Mouse (Mus musculus) adrenal gland, postnatal 4 days (tissue): ENCODE results near the gene Lyzl4. TPM values are rescaled to one million over a fixed set of nuclear protein-coding genes. Genes with fewer than 3 reads are reported as not detected.
A peak's percentile ranks its signal among the peaks of the same experiment; 100 is the strongest.

Experiments used
- DNase-seq, 2 experiments: peaks; one replicate each; pipeline ENCODE4 v3.0.0; 2021 to 2022; ENCODE audit warnings: low spot score in 2 of 2, mixed read lengths in 2 of 2
- total RNA-seq, 2 experiments: library from RNA; stranded (reverse); gene quantifications; 2 replicates each; pipeline ENCODE4 v1.2.3; 2021

The Lyzl4 gene
- total RNA-seq, 2 experiments from 2014 or later = 0.31 TPM; not detected in 1

DNA sequence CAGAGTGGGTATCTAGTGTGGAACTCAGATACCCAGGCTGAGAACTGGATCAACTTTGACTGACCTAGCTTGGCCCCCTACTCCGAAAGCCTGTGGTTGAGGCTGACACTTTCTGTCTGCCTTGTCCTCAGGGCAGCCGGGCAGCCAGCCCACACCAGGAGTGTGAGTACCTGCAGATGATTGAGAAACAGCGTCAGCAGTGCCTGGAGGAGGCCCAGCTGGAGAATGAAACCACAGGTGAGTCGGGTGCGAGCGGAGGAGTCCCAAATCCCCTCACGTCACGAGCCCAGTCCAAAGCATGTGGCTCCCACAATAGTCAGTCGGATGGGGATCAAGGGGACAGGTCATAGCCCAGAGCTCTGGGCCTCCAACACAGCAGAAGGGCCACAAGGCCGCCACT is 11.8 kb upstream of the Lyzl4 start:
- no peak for DNase-seq

DNA sequence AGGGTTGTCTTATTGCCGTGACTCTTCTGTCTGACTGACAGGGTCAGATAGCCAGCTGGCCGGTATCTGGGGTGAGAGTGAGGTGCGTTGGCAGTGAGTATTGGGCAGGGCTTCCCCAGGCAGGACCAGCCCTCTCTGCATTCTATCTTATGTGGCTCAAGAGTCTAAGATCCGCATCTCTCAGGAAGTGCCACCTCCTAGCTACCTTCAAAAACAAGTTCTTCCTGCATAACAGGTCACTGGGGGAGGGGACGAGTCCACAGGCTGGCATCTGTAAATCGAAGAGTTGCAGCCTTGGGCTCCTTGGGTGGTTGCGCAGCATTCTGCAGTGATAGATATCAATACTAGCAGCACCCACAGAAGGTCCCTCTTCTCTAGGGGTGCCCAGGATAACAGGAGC is 5.1 kb upstream of the Lyzl4 start:
- DNase-seq = no peak

DNA sequence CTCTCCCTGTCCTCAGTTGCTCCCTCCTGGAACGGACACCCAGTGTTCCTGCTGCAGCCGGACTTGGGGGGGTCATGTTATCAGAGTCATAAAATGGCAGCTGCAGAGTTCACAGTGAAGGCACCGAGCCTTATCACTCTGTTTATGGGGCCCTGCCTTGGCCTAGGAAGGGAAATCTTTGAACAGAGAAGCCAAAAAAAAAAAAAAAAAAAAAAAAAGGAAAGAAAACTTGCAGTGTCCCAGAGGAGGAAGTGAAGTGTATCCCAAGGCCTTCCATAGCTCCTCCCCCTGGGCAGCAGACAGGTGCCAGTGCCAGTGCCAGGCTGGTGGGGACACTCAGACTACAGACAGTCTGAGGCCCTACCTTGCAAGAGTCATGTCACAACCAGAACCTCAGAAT is 3.0 kb upstream of the Lyzl4 start:
- DNase-seq = no peak

DNA sequence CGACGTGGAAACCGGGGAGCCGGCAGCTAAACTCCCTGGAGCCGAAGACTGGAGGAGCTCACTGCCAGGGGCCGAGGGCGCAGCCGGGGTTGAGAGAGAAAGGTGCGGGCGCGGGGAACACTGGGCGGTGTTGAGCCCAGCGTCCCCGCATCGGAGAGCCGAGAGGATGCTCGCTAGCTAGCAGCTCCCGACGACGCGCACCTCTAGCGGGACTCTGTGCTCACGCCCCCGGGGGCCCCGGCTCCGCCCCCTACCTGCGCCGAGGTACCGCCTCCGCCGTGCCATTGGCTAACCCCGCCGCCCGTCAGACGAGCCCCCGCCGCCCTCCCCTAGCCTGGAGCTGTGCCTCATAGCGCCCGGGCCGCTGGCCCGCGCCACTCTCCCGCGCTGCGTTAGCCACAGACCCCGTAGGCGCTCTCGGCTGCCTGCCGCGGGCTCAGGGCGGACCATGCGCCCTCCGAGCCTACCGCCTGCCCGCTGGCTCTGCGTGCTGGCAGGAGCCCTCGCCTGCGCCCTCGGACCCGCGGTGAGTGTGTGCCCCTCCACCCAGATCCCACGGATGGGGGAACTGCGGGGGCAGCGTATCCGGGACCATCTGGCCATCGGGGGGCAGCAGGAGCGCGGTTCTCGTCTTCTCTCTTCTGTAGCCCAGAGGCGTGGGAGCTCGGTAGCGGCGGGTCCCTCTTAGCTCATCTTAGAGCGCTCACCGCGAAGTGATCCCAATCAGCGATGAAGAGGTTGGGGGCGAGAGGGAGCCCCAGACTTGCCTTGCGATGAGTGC is 695 bp upstream of the Lyzl4 start, which contains the start of gene Vipr1:
Vipr1 (plus strand) TSS at position 316 of the 781 bp plus-strand sequence.
- no peak for DNase-seq

DNA sequence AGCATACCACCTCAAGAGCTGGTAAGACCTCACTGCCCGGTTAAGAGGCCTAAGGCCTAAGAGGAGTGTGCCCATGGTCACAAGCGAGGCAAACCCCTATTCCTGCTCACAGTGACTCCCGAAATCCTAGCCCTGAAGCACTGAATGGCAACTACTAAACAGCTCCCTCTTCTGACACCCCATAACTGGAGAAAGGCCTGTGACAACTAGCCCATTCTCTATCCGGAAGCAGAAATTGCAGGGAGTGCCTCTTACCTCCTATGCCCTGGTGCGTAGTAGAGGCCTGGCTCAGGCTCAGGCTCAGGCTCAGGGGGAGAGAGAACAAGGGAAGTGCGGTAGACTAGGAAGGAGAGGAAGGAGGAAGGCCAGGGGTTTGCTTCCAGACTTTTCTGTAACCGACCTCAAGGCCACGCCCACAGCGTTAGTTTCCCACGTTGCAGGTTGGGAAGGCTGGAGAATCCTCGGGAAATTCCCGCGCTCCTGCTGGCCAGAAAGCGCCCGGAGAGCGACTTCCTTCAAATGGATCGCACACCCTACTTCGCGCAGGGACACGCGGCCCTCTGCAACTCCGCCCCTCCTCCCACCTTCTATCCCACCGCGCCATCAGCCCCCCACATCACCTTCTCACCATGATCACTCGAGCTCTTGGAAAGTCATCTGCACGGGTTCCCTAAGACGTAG is 521 bp downstream of the Lyzl4 start:
- DNase-seq = no peak

DNA sequence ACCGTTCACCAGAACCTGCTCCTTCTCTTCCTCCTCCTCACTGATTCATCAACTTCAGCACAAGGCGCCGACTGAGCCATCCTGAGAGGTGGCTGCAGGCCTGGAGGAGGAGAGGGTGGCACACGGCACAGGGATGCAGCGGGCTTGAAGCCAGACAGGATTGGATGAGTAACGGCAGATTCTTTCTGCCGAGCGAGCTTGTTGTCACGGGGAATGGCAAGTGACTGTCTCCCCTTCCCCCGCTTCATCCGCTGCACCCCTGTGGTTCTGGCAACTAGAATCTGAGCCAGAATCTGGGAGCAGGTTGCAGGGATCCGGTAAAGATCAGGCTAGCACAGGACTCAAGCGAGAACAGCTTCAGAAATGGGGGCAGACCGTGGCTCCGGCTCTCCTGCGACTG is 2.1 kb downstream of the Lyzl4 start:
- no peak for DNase-seq

DNA sequence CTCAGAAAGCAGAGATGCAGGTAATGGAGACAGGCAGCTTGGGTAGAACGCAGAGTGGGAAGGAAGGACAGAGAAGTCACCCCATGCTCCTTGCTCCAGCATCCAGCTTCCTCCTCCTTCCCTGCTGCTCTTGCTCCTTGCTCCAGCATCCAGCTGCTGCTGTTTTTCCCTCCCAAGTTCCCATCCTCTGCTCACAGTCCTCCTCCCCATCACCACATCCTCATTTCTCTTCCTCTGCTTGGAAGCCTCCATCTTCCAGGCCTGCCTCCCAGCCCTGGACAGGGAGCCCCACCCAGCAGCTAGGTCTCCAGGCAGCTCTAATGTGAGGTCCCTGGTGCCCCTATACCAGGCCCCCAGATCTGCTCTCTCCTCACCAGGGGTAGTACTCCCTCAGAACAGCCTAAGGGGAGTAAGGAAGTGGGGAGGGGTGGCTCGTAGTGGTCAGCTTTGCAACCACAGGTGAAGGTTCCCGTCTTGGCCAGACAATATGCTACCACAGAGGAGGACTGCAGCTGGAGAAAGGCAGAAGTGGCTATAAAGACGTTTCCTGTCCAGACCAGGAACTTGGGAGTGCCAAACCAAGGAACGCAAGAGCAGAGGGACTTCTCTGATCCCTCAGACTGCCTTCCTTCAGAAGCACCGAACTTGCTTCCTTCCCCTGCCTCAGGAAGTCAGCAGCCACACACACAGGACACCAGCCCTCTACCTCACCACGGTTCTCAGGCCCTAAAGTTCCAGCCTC is 5.9 kb downstream of the Lyzl4 start:
- no peak for DNase-seq

DNA sequence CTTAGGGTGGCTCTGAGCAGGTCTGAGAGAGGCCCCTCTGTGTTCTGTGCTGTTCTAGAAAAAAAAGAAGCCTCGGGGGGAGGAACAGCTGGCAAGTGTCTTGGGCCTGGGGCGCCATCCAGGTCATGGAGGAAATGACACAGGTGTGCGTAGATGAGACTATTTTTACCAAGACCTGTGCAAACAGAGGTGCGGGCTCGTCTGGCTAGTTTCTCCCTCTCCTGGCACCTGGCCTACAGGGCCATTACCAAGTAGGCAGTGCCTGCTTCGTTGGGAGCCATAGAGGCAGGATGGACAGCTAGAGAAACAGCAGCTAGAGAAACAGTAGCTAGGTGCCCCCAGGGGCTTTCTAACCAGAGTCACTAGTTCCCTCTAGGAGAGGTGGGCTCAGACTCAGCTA is 8.6 kb downstream of the Lyzl4 start:
- DNase-seq = no peak

DNA sequence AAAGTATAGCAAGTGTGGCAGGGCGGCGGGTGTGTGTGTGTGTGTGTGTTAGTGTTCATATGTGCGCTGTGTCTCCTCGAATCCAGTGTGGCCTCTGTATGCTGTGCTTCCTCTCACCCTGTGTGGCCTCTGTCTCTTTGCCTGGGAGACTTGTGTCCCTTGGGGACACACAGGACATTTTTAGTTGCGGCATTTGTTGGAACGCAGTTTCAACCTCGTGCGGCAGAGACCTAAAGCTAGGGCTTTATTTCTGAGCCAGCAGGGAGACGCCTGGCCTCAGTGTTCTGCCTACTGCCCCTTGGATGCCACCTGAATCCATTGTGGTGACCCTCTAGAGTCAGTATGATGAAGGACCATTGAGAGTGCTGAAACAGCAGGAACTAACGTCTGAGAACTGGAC is 9.0 kb downstream of the Lyzl4 start:
- no peak for DNase-seq

DNA sequence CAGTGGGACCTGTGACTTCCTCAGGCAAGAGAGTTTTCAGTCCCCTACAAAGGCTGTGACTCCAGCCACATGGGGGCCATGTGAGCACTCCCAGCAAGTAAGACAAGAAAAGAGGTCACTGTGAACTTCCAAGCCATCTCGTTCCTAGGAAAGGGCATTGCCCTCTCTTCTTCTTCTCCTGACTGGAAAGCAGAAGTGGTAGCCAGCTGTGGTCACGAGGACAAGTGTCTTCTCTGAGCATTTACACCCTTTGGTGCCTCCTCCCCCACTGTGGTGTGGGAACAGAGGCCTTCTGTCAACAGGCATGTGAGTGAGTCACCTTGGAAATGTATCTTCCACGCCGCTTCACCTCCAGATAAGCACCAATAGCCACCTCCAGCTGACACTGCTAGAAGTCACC is 9.9 kb downstream of the Lyzl4 start:
- DNase-seq = no peak

DNA sequence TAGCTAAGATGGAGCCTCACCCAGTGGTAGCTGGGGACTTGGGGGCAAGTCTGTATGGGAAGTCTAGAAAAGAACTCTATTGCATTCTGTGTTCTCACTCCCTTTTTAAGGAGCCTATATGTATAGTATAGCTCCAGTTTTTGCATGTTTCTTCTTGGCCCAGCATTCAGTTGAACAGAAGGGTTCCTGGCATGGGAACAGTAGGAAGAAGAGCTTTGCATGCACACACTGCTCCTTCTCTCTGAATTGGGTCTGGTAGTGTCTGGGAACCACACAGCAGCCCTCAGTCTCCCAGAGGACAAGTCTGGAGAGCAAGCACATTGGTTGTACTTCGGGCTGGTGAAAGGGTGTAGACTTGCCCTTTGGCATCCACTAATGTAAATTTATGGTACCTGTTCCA is 11.3 kb downstream of the Lyzl4 start:
- no peak for DNase-seq

DNA sequence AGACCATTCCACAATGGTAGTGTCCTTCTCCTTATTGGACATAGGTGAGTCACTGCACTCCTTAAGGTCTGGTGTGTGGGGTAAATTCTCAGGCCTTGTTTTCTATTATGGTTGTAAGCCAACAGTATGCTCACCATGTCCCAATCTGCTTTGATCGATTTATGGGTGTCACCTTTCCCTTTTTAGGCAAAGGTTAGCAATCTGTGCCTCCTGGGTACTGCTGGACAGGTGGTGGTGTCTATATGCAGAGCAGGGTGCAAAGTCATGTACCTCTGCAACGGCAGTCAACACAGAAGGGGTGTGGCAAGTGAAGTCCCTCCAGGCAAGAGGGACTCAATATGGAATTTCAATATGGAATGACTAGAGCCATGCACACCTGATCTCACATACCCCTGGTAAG is 17.0 kb downstream of the Lyzl4 start:
- DNase-seq = no peak

DNA sequence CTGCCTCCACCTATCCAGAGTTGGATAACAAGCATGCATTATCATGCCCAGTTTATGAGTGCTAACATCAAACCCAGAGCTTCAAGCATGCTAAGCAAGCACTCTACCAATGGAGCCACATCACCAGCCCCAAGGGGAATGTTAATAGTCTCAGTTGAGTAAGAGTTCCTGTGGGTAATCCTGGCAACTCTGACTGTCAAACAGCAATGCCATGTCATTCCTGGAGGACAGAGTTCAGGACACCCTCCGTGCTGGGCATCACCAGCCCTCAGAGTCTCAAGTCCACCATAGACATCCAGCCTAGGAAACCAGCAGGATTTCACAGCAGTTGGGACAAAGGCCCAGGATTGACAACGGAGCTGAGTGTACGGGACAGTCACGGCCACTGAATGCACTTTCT is 18.7 kb downstream of the Lyzl4 start:
- no peak for DNase-seq

DNA sequence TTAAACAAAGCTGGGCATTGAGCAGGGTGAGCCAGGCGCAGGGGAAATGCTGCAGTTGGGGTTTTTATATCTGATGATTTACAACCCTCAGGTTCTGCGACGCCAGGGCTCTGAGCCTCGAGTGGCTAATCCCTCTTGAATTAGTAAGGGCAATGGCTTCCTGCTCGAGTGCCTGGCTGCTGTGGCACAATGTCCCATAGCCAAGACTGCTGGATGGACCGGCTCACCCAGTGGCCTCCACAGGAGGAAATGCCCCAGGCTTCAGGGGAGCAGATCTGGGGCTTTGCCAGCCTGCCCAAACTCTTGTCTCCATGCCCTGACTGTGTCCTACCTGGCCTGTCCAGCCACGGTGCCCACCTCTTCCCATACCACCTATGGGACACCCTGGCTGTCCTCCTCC is 22.5 kb downstream of the Lyzl4 start:
- no peak for DNase-seq

DNA sequence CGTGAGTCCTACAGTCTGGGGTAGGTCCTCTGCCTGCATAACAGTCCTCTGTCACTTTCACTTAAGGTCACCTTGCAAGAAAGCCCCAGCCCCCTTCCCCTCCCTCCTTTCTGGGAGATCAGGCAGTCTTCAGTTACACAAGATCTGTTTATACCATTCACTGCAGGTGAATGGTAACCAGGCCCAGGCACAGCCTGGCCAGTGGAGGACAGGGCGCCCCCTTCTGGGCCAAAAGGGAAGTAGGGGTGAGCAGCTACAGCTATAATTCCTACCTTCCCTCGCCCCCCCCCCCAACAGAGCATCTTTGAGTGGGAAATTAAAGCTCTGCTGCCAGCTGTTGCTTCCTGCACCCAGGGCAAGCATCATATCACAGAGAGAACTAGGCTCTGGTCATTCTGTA is 25.4 kb downstream of the Lyzl4 start:
- no peak for DNase-seq

DNA sequence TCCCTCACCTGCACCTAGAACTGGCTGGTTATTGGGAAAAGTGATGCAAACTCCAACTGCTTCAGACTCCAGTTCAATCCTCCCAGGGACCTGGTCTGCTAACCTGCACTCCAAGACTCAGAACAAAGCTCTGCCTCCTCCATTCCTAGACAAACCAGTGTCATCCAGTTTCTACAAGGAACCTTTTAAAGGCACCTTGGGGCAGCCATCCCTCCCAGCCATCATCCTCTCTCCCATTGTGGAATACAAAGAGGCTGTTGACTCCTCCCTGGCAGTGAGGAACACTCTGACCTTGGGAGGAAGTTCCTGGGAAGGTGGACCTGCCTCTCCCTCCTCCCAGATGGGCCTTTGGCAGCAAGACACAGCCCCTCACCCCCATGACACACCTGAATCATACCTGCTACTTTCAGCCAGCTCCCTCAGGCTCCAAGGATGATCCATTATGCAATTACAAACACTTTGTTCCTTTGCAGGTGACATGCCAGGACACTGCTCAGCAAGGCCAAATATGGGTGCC is 27.6 kb downstream of the Lyzl4 start:
- DNase-seq = no peak

DNA sequence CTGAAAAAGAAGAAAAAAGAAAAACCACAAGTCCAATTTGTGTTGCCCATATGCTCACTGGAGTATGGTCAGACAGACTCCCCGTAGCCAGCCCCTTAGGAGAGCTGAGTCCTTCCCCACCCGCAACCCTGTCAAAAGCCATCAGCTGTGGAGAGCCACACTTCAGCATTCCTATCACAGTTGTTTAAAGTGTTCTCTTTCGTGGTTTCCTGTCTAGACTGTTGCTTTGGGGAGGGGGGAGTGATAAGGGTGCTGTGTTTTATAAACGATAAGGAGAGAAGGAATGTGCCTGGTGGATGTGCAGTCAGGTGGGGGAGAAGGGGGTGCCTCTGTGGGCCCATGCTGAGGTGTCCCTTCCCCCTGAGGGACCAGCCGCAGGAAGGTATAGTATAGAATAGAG is 28.7 kb downstream of the Lyzl4 start:
- no peak for DNase-seq

DNA sequence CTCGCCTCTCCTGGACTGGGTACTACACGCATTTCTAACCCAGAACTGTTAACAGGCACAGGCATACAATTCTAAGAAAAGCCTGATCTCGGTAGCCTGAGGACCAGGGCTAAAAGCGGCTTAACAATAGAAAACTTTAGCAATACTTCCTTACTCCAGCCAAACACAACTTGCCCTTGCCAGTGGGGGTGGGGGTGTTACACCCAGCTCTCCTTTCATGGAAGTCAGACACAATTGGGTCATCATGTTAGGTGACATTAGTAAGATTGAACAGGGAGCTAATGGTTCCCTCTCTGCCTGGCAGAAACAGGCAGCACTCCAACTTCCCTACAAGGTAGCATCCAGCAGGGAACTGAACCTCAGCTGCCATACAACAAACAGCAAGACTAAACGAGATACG is 32.5 kb downstream of the Lyzl4 start:
- no peak for DNase-seq

DNA sequence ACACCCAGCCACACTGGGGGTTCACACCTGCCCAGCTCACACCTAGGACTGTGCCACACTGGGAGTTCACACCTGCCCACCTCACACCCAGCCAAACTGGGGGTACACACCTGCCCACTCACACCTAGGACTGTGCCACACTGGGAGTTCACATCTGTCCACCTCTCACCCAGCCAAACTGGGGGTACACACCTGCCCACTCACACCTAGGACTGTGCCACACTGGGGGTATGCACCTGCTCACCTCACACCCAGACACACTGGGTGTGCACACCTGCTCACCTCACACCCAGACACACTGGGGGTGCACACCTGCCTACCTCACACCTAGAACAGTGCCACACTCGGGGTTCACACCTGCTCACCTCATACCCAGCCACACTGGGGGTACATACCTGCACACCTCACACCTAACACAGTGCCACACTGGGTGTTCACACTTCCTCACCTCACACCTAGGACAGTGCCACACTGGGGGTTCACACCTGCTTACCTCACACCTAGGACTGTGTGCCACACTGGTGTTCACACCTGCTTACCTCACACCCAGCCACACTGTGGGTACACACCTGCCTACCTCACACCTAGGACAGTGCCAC is 35.3 kb downstream of the Lyzl4 start:
- no peak for DNase-seq

DNA sequence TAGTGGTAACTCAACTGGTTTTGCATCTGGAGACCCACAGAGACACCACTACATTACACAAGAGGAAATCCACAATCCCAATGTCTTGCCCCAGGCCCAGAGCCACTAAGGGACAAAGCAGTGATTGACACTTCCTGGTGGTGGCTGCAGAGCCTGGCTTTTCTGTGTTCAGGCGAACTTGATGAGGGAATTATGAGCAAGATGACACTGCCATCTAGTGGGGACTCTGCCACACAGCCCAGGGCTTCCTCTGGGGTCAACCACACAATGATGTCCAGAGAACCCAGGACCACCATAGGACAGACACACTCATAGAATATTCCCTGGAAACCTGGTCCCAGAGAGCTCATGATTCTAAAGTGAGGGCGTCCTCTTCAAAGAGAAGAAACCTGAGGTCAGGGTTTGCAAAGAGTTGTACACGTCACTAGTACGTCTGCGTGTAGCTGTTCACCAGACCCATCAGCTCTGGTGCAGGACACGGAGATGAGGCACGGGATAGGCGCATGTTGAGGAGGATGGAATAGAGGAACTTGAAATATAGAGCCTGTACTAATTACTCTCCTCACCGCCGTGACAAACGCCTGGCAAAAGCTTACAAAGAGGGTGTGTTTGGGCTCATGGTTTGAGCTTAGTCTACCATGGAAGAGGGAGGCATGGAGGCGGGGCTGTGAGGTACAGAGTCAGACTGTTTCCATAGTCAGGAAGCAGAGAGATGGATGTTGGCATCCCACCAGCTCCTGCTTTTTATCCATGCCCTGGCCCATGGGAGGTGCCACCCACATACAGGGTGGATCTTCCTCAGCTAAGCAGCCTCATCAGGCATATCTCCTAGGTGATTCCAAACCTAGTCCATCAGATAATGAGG is 36.2 kb downstream of the Lyzl4 start:
- peak; percentile 28 to 37 for DNase-seq

DNA sequence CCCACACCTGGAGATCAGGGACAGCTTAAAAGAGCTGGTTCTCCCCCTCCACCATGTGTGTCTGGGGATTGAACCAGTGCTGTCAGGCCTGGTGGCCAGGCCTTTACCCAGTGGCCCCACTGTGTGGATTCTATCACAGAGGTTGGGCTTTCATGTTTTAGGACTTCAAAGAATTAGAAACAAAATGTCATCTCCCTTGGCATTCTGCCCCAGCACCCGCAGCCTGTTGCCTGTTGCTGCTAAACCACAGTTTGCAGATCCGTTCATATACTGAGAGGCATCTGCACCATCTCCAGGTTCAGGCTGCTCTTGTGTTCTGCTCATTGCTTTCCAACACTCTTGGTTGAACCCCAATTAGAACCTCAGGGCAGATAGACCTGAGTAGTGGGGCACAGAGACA is 39.5 kb downstream of the Lyzl4 start:
- DNase-seq = no peak
